Comparison of ENCODE assay signal across 8 mouse cellular contexts in genomic region chr2:13572101-13572553, GRCm38 (mm10). TPM values are rescaled to one million over a fixed set of nuclear protein-coding genes. Genes with fewer than 3 reads are reported as not detected.
DNase-seq lines count a peak whose midpoint lies in the region; ATAC-seq and TF ChIP-seq lines count a peak whose summit lies in the region.

No protein-coding gene starts in this region.

- peaks cover 31% of the 10 kb centered on the region for H3K4me1 ChIP-seq in kidney, embryonic 15.5 days
- peaks cover 10% of the 10 kb centered on the region for H3K4me1 ChIP-seq in brown adipose tissue, adult 24 weeks (ENCODE audit: control insufficient read depth, insufficient read depth, insufficient read length, low read length)
- peaks cover 4% of the 10 kb centered on the region for H3K4me1 ChIP-seq in hindbrain, embryonic 11.5 days (replicated peaks; ENCODE audit: control insufficient read depth, insufficient read depth, low read length)
- 0 out of 2 replicates have a peak, but pooled peaks cover 7% of the 10 kb centered on the region for H3K4me1 ChIP-seq in midbrain, postnatal 0 days (ENCODE audit: insufficient read depth, low read length)

- H3K27me3 ChIP-seq in kidney, embryonic 15.5 days = 0 out of 2 replicates have a peak, but pooled peaks cover 10% of the 10 kb centered on the region
- H3K27me3 ChIP-seq in hindbrain, embryonic 11.5 days (ENCODE audit: control insufficient read depth, insufficient read depth, low read length) = no peaks in the 10 kb centered on the region
- H3K27me3 ChIP-seq in midbrain, postnatal 0 days (ENCODE audit: insufficient read depth, low read length) = no peaks in the 10 kb centered on the region

- no peak for ATAC-seq in kidney, embryonic 15.5 days (replicated peaks; ENCODE audit: low FRiP score)
- ATAC-seq in hindbrain, embryonic 11.5 days (ENCODE audit: low FRiP score) = peak; percentile 4; the same call in 1 of the 2 replicates
- ATAC-seq in midbrain, postnatal 0 days (ENCODE audit: low FRiP score) = no peak

- TF ChIP-seq CTCF in midbrain, postnatal 0 days (IDR thresholded peaks at IDR 0.05) = no peak
- TF ChIP-seq CTCF in left cerebral cortex, adult 2 months (IDR thresholded peaks at IDR 0.05) = no peak

- no peaks in the 10 kb centered on the region for H3K9me3 ChIP-seq in kidney, embryonic 15.5 days (replicated peaks)
- H3K9me3 ChIP-seq in hindbrain, embryonic 11.5 days (ENCODE audit: control insufficient read depth, low read length) = no peaks in the 10 kb centered on the region
- H3K9me3 ChIP-seq in midbrain, postnatal 0 days (ENCODE audit: low read length) = no peaks in the 10 kb centered on the region

- H3K4me2 ChIP-seq in kidney, embryonic 15.5 days = no peak overlapping the region; the same call in 1 of the 2 replicates
- peak overlapping the region; percentile 62 for H3K4me2 ChIP-seq in hindbrain, embryonic 11.5 days (replicated peaks; ENCODE audit: low read depth, low read length)
- peak overlapping the region; percentile 88; the same call in 1 of the 2 replicates for H3K4me2 ChIP-seq in midbrain, postnatal 0 days (ENCODE audit: low read depth, low read length, poor library complexity, severe bottlenecking)

- WGBS in kidney, embryonic 15.5 days = 35% methylated on average over 4 of the region's 4 CpGs
- 6% methylated on average over 4 of the region's 4 CpGs for WGBS in hindbrain, embryonic 11.5 days
- 14% methylated on average over 4 of the region's 4 CpGs for WGBS in midbrain, postnatal 0 days

- peak overlapping the region; percentile 97 for H3K27ac ChIP-seq in kidney, embryonic 15.5 days
- peak overlapping the region; percentile 93 for H3K27ac ChIP-seq in brown adipose tissue, adult 24 weeks (replicated peaks; ENCODE audit: low read depth, low read length)
- H3K27ac ChIP-seq in hindbrain, embryonic 11.5 days (ENCODE audit: low read depth, low read length) = peak overlapping the region; percentile 96
- no peak overlapping the region for H3K27ac ChIP-seq in midbrain, postnatal 0 days (ENCODE audit: low read depth, low read length)
- H3K27ac ChIP-seq in left cerebral cortex, adult 2 months = no peak overlapping the region

- no peak for DNase-seq in kidney, postnatal 36 days
- peak; percentile 58 for DNase-seq in hindbrain, embryonic 11.5 days (ENCODE audit: low spot score)
- DNase-seq in midbrain, postnatal 0 days (ENCODE audit: low spot score) = no peak
- DNase-seq in frontal cortex, postnatal 25 days (ENCODE audit: low spot score in 2 of 2) = no peak
- DNase-seq in left cerebral cortex, adult 2 months (ENCODE audit: extremely low spot score in 1 of 2, low spot score in 2 of 2) = no peak
- DNase-seq in right cerebral cortex, postnatal 36 days (ENCODE audit: low spot score in 2 of 2) = no peak

- H3K4me3 ChIP-seq in kidney, embryonic 15.5 days (replicated peaks) = no peak overlapping the region
- peak overlapping the region; percentile 40; the same call in 1 of the 2 replicates for H3K4me3 ChIP-seq in brown adipose tissue, adult 24 weeks (ENCODE audit: insufficient read depth, low read depth, low read length)
- H3K4me3 ChIP-seq in hindbrain, embryonic 11.5 days (ENCODE audit: low read depth, low read length) = no peak overlapping the region
- no peak overlapping the region for H3K4me3 ChIP-seq in midbrain, postnatal 0 days (ENCODE audit: low read depth, low read length)
- no peak overlapping the region for H3K4me3 ChIP-seq in left cerebral cortex, adult 2 months

- peaks cover 9% of the 10 kb centered on the region for H3K36me3 ChIP-seq in kidney, embryonic 15.5 days
- no peaks in the 10 kb centered on the region; the same call in 1 of the 2 replicates for H3K36me3 ChIP-seq in hindbrain, embryonic 11.5 days (ENCODE audit: control insufficient read depth, insufficient read depth, low read length)
- H3K36me3 ChIP-seq in midbrain, postnatal 0 days (ENCODE audit: insufficient read depth, low read length) = no peaks in the 10 kb centered on the region

- no peak overlapping the region for H3K9ac ChIP-seq in kidney, embryonic 15.5 days
- peak overlapping the region; percentile 78 for H3K9ac ChIP-seq in hindbrain, embryonic 11.5 days (ENCODE audit: low read depth, low read length)
- no peak overlapping the region for H3K9ac ChIP-seq in midbrain, postnatal 0 days (replicated peaks; ENCODE audit: low read length, poor library complexity, severe bottlenecking)

- intact Hi-C loops in left cerebral cortex, adult 2 months (cut with DNase I) = loop anchor here (1.0 to 10.0 kb wide), 2 partner anchors 28 to 277 kb away; partner anchors contain the start of gene Trdmt1

RNA-seq across cellular contexts. Expression of gene Vim, which starts 1.6 kb away (rescaled TPM):
- polyA plus RNA-seq in kidney, embryonic 15.5 days (2015; fragmentation: Nextera tagmentation; extraction: Ambion mirVana) = 484 and 516 TPM in 2 replicates
- polyA plus RNA-seq in brown adipose tissue, adult 24 weeks (2012; ENCODE audit: insufficient read depth, insufficient read length, missing spikeins) = 877 and 955 TPM in 2 replicates
- polyA plus RNA-seq in hindbrain, embryonic 11.5 days (2014; fragmentation: Nextera tagmentation; extraction: Ambion mirVana) = 1,373 and 1,430 TPM in 2 replicates
- total RNA-seq in midbrain, postnatal 0 days (2014; rRNA removed) = 432 and 554 TPM in 2 replicates
- 223 and 244 TPM in 2 replicates for polyA plus RNA-seq in midbrain, postnatal 0 days (2015; fragmentation: Nextera tagmentation; extraction: Ambion mirVana)
- 10 to 100 TPM; 54.3 to 55.5 TPM for total RNA-seq in left cerebral cortex, adult 2 months (2021)

RNA-seq across cellular contexts. Expression of gene Trdmt1, which starts 27.7 kb away (rescaled TPM):
- 13.4 and 13.9 TPM in 2 replicates for polyA plus RNA-seq in kidney, embryonic 15.5 days (2015; fragmentation: Nextera tagmentation; extraction: Ambion mirVana)
- polyA plus RNA-seq in brown adipose tissue, adult 24 weeks (2012; ENCODE audit: insufficient read depth, insufficient read length, missing spikeins) = 2.3 and 9.9 TPM in 2 replicates
- polyA plus RNA-seq in hindbrain, embryonic 11.5 days (2014; fragmentation: Nextera tagmentation; extraction: Ambion mirVana) = 8.7 and 9.8 TPM in 2 replicates
- total RNA-seq in midbrain, postnatal 0 days (2014; rRNA removed) = 6.6 and 8.1 TPM in 2 replicates
- polyA plus RNA-seq in midbrain, postnatal 0 days (2015; fragmentation: Nextera tagmentation; extraction: Ambion mirVana) = 5.8 and 7.3 TPM in 2 replicates
- total RNA-seq in left cerebral cortex, adult 2 months (2021) = 1 to 10 TPM; 5.8 to 7.1 TPM

Comparison
In these comparisons a context has a peak if more than half of its experiments do, and no peak if none do; other contexts are left out.
1. H3K27ac ChIP-seq: peak in kidney, embryonic 15.5 days (single experiment), brown adipose tissue, adult 24 weeks (single experiment) and hindbrain, embryonic 11.5 days (single experiment); none in midbrain, postnatal 0 days (single experiment) and left cerebral cortex, adult 2 months (single experiment).